Comparison of ENCODE assay signal across 11 mouse cellular contexts in the genomic region with DNA sequence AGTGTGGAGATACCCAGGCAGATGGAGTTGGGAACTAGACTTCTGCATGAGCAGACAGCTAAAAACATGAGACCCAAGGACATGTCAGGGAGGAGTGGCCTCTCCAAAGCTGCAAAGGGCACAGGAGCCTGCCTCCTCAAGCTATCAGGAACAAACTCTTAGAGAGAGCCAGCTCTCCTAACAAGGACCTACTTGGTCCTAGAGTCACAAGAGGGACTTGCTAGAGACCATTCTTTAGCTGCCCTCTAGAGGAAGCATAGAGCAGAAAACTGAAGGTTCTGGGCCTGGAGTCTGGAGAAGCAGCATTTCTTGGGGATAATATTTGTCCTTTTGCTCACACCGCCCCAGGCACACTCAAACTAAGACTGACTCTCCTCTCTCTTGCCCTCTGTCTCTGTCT.
DNase-seq lines count a peak whose midpoint lies in the region; ATAC-seq and TF ChIP-seq lines count a peak whose summit lies in the region.
"Had no signal": no experiment of that assay in that cellular context is flagged by ENCODE, and none has a peak within 500 bp of the region (broad histone marks: within the 10 kb centered on the region; RNA-seq: fewer than 3 reads in every experiment).

No protein-coding gene starts in this region.

- CTCF ChIA-PET in Patski (lab: Charles Lee), result interaction anchor here (1.5 kb wide), 2 partner anchors 436 to 633 kb away, joined by 3 to 5 read pairs; no protein-coding TSS in a partner anchor

- in situ Hi-C loops in Patski (cut with MboI; ENCODE audit: low pct_unique_long_range_greater_than_20kb), result no loop called here

- DNase-seq in frontal cortex, postnatal 10 days (ENCODE audit: low spot score in 2 of 2), result no peak
- DNase-seq in layer of hippocampus, adult 2 months (ENCODE audit: low spot score in 2 of 2), result no peak
- no peak for DNase-seq in layer of hippocampus, postnatal 10 days (ENCODE audit: low spot score in 2 of 2)
- DNase-seq in Patski (ENCODE audit: low read depth, low spot score), result no peak
- DNase-seq in lung, postnatal 25 days (ENCODE audit: low spot score), result peak; percentile 70
- DNase-seq in cerebellum, adult 18-20 months, result no peak
- DNase-seq in limb, embryonic 10.5 days (ENCODE audit: low spot score), result no peak
- DNase-seq: thymus, postnatal 25 days had no signal

- WGBS in limb, embryonic 10.5 days, result 79% methylated on average over 1 of the region's 1 CpGs

- H3K27ac ChIP-seq in layer of hippocampus, adult 2 months, result no peak overlapping the region
- H3K27ac ChIP-seq in limb, embryonic 10.5 days, result no peak overlapping the region
- H3K27ac ChIP-seq: heart, embryonic 15.5 days; lung, embryonic 15.5 days had no signal

- peaks cover 25% of the 10 kb centered on the region for H3K36me3 ChIP-seq in limb, embryonic 10.5 days
- H3K36me3 ChIP-seq: heart, embryonic 15.5 days; lung, embryonic 15.5 days had no signal

- H3K4me1 ChIP-seq in limb, embryonic 10.5 days, result peaks cover 23% of the 10 kb centered on the region
- H3K4me1 ChIP-seq: heart, embryonic 15.5 days had no signal

- POLR2A ChIA-PET in Patski (lab: Charles Lee), result no interaction called here

- peak; percentile 69 for TF ChIP-seq CTCF in layer of hippocampus, adult 2 months (conservative IDR thresholded peaks at IDR 0.05)
- peak; percentile 43 for TF ChIP-seq CTCF in Patski (IDR thresholded peaks at IDR 0.05)

- H3K9me3 ChIP-seq in limb, embryonic 10.5 days (replicated peaks), result no peaks in the 10 kb centered on the region
- H3K9me3 ChIP-seq: heart, embryonic 15.5 days; lung, embryonic 15.5 days had no signal

- no peaks in the 10 kb centered on the region for H3K27me3 ChIP-seq in Patski
- no peaks in the 10 kb centered on the region for H3K27me3 ChIP-seq in limb, embryonic 10.5 days (ENCODE audit: low read depth, poor library complexity, severe bottlenecking)
- H3K27me3 ChIP-seq: heart, embryonic 15.5 days; lung, embryonic 15.5 days had no signal

- ATAC-seq in frontal cortex, adult (ENCODE audit: low TSS enrichment), result peak; percentile 67
- peak; percentile 71 for ATAC-seq in Patski

- no peak overlapping the region for H3K4me3 ChIP-seq in layer of hippocampus, adult 2 months
- no peak overlapping the region for H3K4me3 ChIP-seq in limb, embryonic 10.5 days
- H3K4me3 ChIP-seq: heart, embryonic 15.5 days; lung, embryonic 15.5 days had no signal
